Mouse (Mus musculus) kidney, postnatal 10 days (tissue): ENCODE measurements around the gene Ep400.

Experiments used
- DNase-seq: peaks from one replicate; pipeline ENCODE4 v3.0.0; 2021; ENCODE audit warnings: mixed read lengths

Ep400 gene

GRCm38 (mm10) chr5:110770448-110771158 is at the start of gene Ep400:
Gene Ep400, minus strand, starts transcription at chr5:110770717.
- DNase-seq = peak; percentile 100

- DNase-seq = peak; percentile 100
These were observed 39.3 kb upstream of the Ep400 start, which contains the start of gene Ulk1 for GRCm38 (mm10) chr5:110809667-110810325. Gene Ulk1, minus strand, starts transcription at chr5:110810097.

- peak; percentile 53 for DNase-seq
These were observed 38.5 kb upstream of the Ep400 start for GRCm38 (mm10) chr5:110808821-110809666.

GRCm38 (mm10) chr5:110808061-110808631 is 37.6 kb upstream of the Ep400 start:
- peak; percentile 96 for DNase-seq

- DNase-seq = peak; percentile 5
These were observed 36.9 kb upstream of the Ep400 start for GRCm38 (mm10) chr5:110807453-110807852.

- no peak for DNase-seq
These were observed 36.2 kb upstream of the Ep400 start for GRCm38 (mm10) chr5:110806676-110807075.

- no peak for DNase-seq
These were observed 35.6 kb upstream of the Ep400 start for GRCm38 (mm10) chr5:110806154-110806553.

GRCm38 (mm10) chr5:110804012-110804743 is 33.7 kb upstream of the Ep400 start:
- no peak for DNase-seq

- no peak for DNase-seq
These were observed 32.3 kb upstream of the Ep400 start for GRCm38 (mm10) chr5:110802809-110803208.

- DNase-seq = peak; percentile 25
These were observed 31.7 kb upstream of the Ep400 start for GRCm38 (mm10) chr5:110802186-110802585.

GRCm38 (mm10) chr5:110801036-110801624 is 30.6 kb upstream of the Ep400 start:
- DNase-seq = no peak

- DNase-seq = peak; percentile 77
These were observed 27.2 kb upstream of the Ep400 start for GRCm38 (mm10) chr5:110797696-110798095.

GRCm38 (mm10) chr5:110794363-110794762 is 23.8 kb upstream of the Ep400 start:
- peak; percentile 53 for DNase-seq

GRCm38 (mm10) chr5:110788684-110789083 is 18.2 kb upstream of the Ep400 start:
- peak; percentile 55 for DNase-seq

- DNase-seq = no peak
These were observed 15.7 kb upstream of the Ep400 start for GRCm38 (mm10) chr5:110786081-110786835.

- no peak for DNase-seq
These were observed 12.6 kb upstream of the Ep400 start for GRCm38 (mm10) chr5:110783150-110783549.

- no peak for DNase-seq
These were observed 11.2 kb upstream of the Ep400 start for GRCm38 (mm10) chr5:110781529-110782238.

GRCm38 (mm10) chr5:110780761-110781528 is 10.4 kb upstream of the Ep400 start:
- DNase-seq = peak; percentile 47

- DNase-seq = peak; percentile 97
These were observed 9.7 kb upstream of the Ep400 start, which contains the start of gene Pus1 for GRCm38 (mm10) chr5:110779998-110780760. Gene Pus1, minus strand, starts transcription at chr5:110780659.
